Mouse (Mus musculus): Measurements from ENCODE around the gene Ing3.
A peak's percentile ranks its signal among the peaks of the same experiment; 100 is the strongest.

The Ing3 gene

GRCm38 (mm10) chr6:21991151-21991550 is 41.8 kb downstream of the Ing3 start:
- no peak for DNase-seq (ENCODE audit: low spot score)

GRCm38 (mm10) chr6:21993070-21993469 is 43.7 kb downstream of the Ing3 start:
- DNase-seq (ENCODE audit: low spot score) = no peak

- DNase-seq (ENCODE audit: low spot score) = no peak
These were observed 48.8 kb downstream of the Ing3 start for GRCm38 (mm10) chr6:21998131-21998530.

GRCm38 (mm10) chr6:21999025-21999424 is 49.7 kb downstream of the Ing3 start:
- DNase-seq (ENCODE audit: low spot score) = no peak

- DNase-seq (ENCODE audit: low spot score) = no peak
These were observed 50.7 kb downstream of the Ing3 start for GRCm38 (mm10) chr6:22000086-22000485.

- no peak for DNase-seq (ENCODE audit: low spot score)
These were observed 51.5 kb downstream of the Ing3 start for GRCm38 (mm10) chr6:22000881-22001280.

- no peak for DNase-seq (ENCODE audit: low spot score)
These were observed 52.0 kb downstream of the Ing3 start for GRCm38 (mm10) chr6:22001284-22001916.

- DNase-seq (ENCODE audit: low spot score) = peak; percentile 43
These were observed 53.3 kb downstream of the Ing3 start for GRCm38 (mm10) chr6:22002521-22003199.

- DNase-seq (ENCODE audit: low spot score) = peak; percentile 70
These were observed 53.8 kb downstream of the Ing3 start for GRCm38 (mm10) chr6:22003200-22003587.

GRCm38 (mm10) chr6:22003959-22004543 is 54.7 kb downstream of the Ing3 start:
- no peak for DNase-seq (ENCODE audit: low spot score)

- DNase-seq (ENCODE audit: low spot score) = no peak
These were observed 59.0 kb downstream of the Ing3 start for GRCm38 (mm10) chr6:22008346-22008745.

- DNase-seq (ENCODE audit: low spot score) = no peak
These were observed 60.9 kb downstream of the Ing3 start for GRCm38 (mm10) chr6:22010258-22010657.

GRCm38 (mm10) chr6:22010761-22011281 is 61.5 kb downstream of the Ing3 start:
- DNase-seq (ENCODE audit: low spot score) = no peak

- no peak for DNase-seq (ENCODE audit: low spot score)
These were observed 62.2 kb downstream of the Ing3 start for GRCm38 (mm10) chr6:22011546-22011945.

- DNase-seq (ENCODE audit: low spot score) = no peak
These were observed 62.7 kb downstream of the Ing3 start for GRCm38 (mm10) chr6:22012099-22012498.

- no peak for DNase-seq (ENCODE audit: low spot score)
These were observed 63.1 kb downstream of the Ing3 start for GRCm38 (mm10) chr6:22012501-22012900.

GRCm38 (mm10) chr6:22013394-22013793 is 64.0 kb downstream of the Ing3 start:
- no peak for DNase-seq (ENCODE audit: low spot score)

GRCm38 (mm10) chr6:22014291-22014911 is 65.0 kb downstream of the Ing3 start:
- DNase-seq (ENCODE audit: low spot score) = no peak

GRCm38 (mm10) chr6:22017631-22018030 is 68.3 kb downstream of the Ing3 start:
- no peak for DNase-seq (ENCODE audit: low spot score)

GRCm38 (mm10) chr6:22018768-22019445 is 69.5 kb downstream of the Ing3 start:
- DNase-seq (ENCODE audit: low spot score) = no peak

- no peak for DNase-seq (ENCODE audit: low spot score)
These were observed 70.3 kb downstream of the Ing3 start for GRCm38 (mm10) chr6:22019637-22020036.

- no peak for DNase-seq (ENCODE audit: low spot score)
These were observed 71.3 kb downstream of the Ing3 start for GRCm38 (mm10) chr6:22020696-22021095.

Measured in urinary bladder, postnatal 14 days (tissue).